Mouse (Mus musculus) ES-E14 (cell line): Measurements from ENCODE around the gene Nudt15. TPM values are rescaled to one million over a fixed set of nuclear protein-coding genes. Genes with fewer than 3 reads are reported as not detected.

Source experiments
- DNase-seq: peaks from one replicate; pipeline ENCODE4 v3.0.0-alpha.2; 2013; ENCODE audit warnings: low read depth, low spot score
- H3K27ac ChIP-seq: 2 replicates; pipeline ENCODE4 v1.5.1; 2012; ENCODE audit warnings: low read depth, mild to moderate bottlenecking, low read length, moderate library complexity, mixed read lengths; ENCODE audit not compliant: poor library complexity, insufficient read depth, severe bottlenecking
- H3K36me3 ChIP-seq: 2 replicates; pipeline ENCODE4 v1.6.1; 2012; ENCODE audit warnings: mild to moderate bottlenecking, low read length, moderate library complexity, mixed read lengths; ENCODE audit not compliant: control insufficient read depth, poor library complexity, insufficient read depth, severe bottlenecking
- H3K4me1 ChIP-seq, 2 experiments: fragments of 150-350 bp in 1 of 2; sonication (generic) in 1 of 2; 2 replicates each; pipeline ENCODE4 v1.6.1; 2012; ENCODE audit warnings: low read length in 2 of 2, mild to moderate bottlenecking in 1 of 2, mixed read lengths in 1 of 2; ENCODE audit not compliant: control insufficient read depth in 2 of 2, insufficient read depth in 2 of 2, poor library complexity in 1 of 2
- H3K4me3 ChIP-seq, 2 experiments: fragments of 150-350 bp in 1 of 2; sonication (generic) in 1 of 2; 2 replicates each; pipeline ENCODE4 v1.5.1; 2012; ENCODE audit warnings: low read length in 2 of 2, low read depth in 1 of 2, mild to moderate bottlenecking in 1 of 2, mixed read lengths in 1 of 2; ENCODE audit not compliant: insufficient read depth in 1 of 2, poor library complexity in 1 of 2, severe bottlenecking in 1 of 2
- H3K9ac ChIP-seq: 2 replicates; pipeline ENCODE4 v1.6.1; 2012; ENCODE audit warnings: low read depth, mild to moderate bottlenecking, low read length, mixed read lengths; ENCODE audit not compliant: poor library complexity, insufficient read depth, severe bottlenecking
- H3K9me3 ChIP-seq: fragments of 150-350 bp; sonication (generic); 2 replicates; pipeline ENCODE4 v1.6.1; 2012; ENCODE audit warnings: low read depth, mild to moderate bottlenecking, low read length; ENCODE audit not compliant: control insufficient read depth, insufficient read depth
- CHD2 ChIP-seq: IDR thresholded peaks from 2 replicates; pipeline ENCODE4 v1.6.1; 2014; ENCODE audit warnings: mild to moderate bottlenecking, low read depth, low read length, inconsistent platforms
- HCFC1 ChIP-seq: IDR thresholded peaks from 2 replicates; pipeline ENCODE4 v1.6.1; 2012; ENCODE audit warnings: low read length, inconsistent platforms, borderline replicate concordance; ENCODE audit not compliant: insufficient read depth
- MAFK ChIP-seq: IDR thresholded peaks from 2 replicates; pipeline ENCODE4 v1.6.1; 2014; ENCODE audit warnings: mild to moderate bottlenecking, low read depth, low read length, inconsistent platforms; ENCODE audit not compliant: insufficient read depth
- ZC3H11A ChIP-seq: IDR thresholded peaks from 2 replicates; pipeline ENCODE4 v1.6.1; 2012; ENCODE audit warnings: low read depth, mild to moderate bottlenecking, inconsistent platforms, low read length, borderline replicate concordance
- ZNF384 ChIP-seq: IDR thresholded peaks from 2 replicates; pipeline ENCODE4 v1.6.1; 2012; ENCODE audit warnings: low read depth, low read length, inconsistent platforms
- in situ Hi-C, 2 experiments: fragments of 600-800 bp; cut with MboI; formaldehyde crosslinking; loops; one replicate each; pipeline ENCODE4 v1.15.1; 2025; ENCODE audit warnings: low sequenced_read_pairs in 2 of 2, inconsistent platforms in 1 of 2; ENCODE audit not compliant: unreplicated experiment in 2 of 2
- total RNA-seq: library from RNA; depleted of rRNA; stranded (reverse); fragments of 300-350 nt; gene quantifications from 2 replicates; pipeline ENCODE4 v1.2.3, GENCODE M21; 2012

The Nudt15 gene
- total RNA-seq, 1 experiment = 2.0 TPM

DNA sequence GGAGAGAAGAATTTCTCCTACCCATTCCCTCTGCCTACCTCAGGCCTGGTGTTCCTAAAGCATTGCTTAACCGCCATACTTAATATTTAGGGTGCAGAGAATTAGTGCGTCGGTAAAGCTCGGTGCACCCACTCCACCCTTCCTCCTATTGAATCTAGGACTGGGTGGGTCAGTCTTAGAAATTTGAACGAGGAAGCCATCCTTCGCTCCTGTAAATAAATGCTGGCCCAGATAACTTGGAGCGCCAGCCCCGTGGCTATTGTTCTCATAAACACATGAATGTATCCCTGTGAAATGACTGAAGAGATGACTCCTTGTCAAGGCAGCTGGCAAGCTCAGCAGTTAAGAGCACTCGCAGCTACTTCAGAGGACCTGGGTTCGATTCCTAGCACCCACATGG, 71.0 kb downstream of the Nudt15 start:
- no peak for TF ChIP-seq ZNF384
- TF ChIP-seq ZC3H11A = no peak
- TF ChIP-seq CHD2 = no peak
- TF ChIP-seq MAFK = no peak
- no peak for TF ChIP-seq HCFC1
- Histone ChIP-seq H3K9ac (no peak overlapping the region), H3K4me3 (no peak overlapping the region), H3K4me1 (peaks cover 2% of the 10 kb centered on the region in 2 experiments; a peak in 3 of 4 replicates), H3K36me3 (no peaks in the 10 kb centered on the region), H3K9me3 (no peaks in the 10 kb centered on the region), H3K27ac (no peak overlapping the region)
- DNase-seq = no peak
- in situ Hi-C loops = no loop called here

DNA sequence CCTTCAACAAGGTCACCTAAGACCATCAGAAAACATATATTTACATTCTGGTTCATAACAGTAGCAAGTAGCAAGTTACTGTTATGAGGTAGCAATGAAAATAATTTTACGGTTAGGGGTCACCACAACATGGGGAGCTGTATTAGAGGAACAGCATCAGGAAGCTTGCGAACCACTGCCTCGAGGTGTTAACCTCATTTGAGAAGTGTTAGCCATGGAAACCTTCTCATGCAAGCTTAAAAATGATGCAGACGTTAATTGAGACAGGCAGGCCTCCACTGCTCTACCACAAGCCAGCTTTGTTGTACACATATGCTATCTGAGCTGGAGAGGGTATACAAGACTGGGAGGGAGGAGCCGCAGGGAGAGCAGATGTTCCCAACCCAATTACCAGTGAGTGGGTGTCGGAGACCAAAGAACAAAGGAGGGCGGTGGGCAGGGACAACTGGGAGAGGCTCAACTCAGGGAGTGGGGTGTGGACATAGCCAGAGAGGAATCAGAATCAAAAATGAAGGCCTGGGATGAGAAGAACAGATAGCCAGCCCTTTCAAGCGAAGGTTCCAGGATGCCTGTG, 71.6 kb downstream of the Nudt15 start:
- no peak overlapping the region for H3K4me3 ChIP-seq
- H3K9ac ChIP-seq = no peak overlapping the region
- H3K9me3 ChIP-seq = no peaks in the 10 kb centered on the region
- peaks cover 2% of the 10 kb centered on the region in 2 experiments; a peak in 3 of 4 replicates for H3K4me1 ChIP-seq
- no peak for DNase-seq
- no peak overlapping the region for H3K27ac ChIP-seq
- in situ Hi-C loops = no loop called here
- no peak for TF ChIP-seq CHD2
- TF ChIP-seq HCFC1 = no peak
- no peak for TF ChIP-seq MAFK
- no peak for TF ChIP-seq ZC3H11A
- no peaks in the 10 kb centered on the region for H3K36me3 ChIP-seq

DNA sequence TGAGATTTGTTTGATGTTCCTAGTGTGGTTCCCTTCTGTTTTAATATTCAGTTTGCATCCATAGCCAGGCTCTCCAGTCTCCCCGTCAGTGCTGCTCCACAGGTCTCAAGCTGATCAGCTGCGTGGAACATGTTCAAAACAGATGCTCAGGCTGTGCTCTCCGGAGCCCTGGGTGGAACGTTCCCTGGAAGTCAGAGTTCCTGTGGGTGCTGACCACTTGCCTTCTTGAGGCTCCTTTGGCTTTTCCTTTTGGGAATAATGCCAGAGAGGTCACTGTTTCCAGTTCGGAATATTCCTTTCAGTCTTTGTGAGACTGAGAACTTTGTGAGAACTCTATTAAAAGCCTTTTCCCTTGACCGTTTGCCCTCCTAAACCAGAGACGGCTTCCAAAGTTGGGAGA, 72.5 kb downstream of the Nudt15 start:
- Histone ChIP-seq H3K27ac (no peak overlapping the region), H3K9me3 (no peaks in the 10 kb centered on the region), H3K9ac (no peak overlapping the region), H3K36me3 (no peaks in the 10 kb centered on the region), H3K4me1 (peaks cover 2% of the 10 kb centered on the region in 2 experiments; a peak in 3 of 4 replicates), H3K4me3 (no peak overlapping the region)
- TF ChIP-seq ZNF384 = no peak
- TF ChIP-seq CHD2 = no peak
- TF ChIP-seq HCFC1 = no peak
- TF ChIP-seq MAFK = no peak
- TF ChIP-seq ZC3H11A = no peak
- in situ Hi-C loops = no loop called here
- DNase-seq = no peak

DNA sequence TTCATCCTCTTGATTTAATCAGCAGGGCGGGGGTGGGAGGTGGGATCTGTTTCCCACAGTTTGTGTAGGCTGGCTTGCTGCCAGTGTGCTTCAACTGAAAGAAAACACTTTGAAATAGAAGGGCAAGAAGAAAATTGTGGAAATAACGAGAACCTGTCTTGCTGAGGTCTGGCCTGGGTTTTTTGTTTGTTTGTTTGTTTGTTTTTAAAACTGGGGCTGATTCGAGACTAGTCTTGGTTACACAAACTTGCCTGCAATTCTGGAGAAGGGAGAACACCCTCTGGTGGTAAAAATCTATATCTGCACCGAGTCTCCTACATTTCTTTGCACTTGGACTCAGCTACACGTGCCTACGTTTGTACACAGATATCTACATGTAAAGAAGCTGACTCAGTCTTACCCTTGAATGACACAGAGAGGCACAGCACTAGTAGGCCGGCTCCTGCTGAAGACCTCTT, 73.4 kb downstream of the Nudt15 start:
- Histone ChIP-seq H3K36me3 (no peaks in the 10 kb centered on the region), H3K27ac (no peak overlapping the region), H3K9me3 (no peaks in the 10 kb centered on the region), H3K9ac (no peak overlapping the region), H3K4me3 (no peak overlapping the region), H3K4me1 (peaks cover 2 to 7% of the 10 kb centered on the region in 2 experiments)
- DNase-seq = no peak
- no peak for TF ChIP-seq ZNF384
- peak; percentile 33; the same call in 1 of the 2 replicates for TF ChIP-seq ZC3H11A
- TF ChIP-seq MAFK = no peak
- TF ChIP-seq CHD2 = no peak
- no peak for TF ChIP-seq HCFC1
- in situ Hi-C loops = no loop called here
